Mouse (Mus musculus) liver, adult (tissue): ENCODE measurements around the gene Msi2.

Source experiments
- GATA4 ChIP-seq: IDR thresholded peaks from 2 replicates; pipeline ENCODE4 v1.6.1; 2014; ENCODE audit warnings: mild to moderate bottlenecking, low read length; ENCODE audit not compliant: insufficient replicate concordance

The Msi2 gene

DNA sequence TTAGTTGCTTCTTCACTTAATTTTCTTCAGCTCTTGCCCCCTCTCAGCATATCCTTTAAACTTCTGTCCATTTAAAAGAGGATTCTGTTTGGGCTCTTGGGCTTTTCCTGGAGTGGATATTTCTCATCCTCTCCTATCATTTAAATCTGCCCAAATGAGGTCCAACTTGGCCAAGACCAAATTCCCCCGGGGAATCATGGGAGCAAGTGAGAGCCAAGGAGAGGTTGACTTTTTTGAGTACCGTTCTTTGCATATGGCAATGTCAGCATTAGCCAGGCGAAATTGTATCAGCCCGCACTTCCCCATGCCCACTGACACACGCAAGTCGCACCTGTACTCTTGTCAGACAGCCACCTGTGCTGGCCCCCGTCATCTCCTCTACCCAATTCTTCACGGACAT lies 386.6 kb downstream of the Msi2 start:
- TF ChIP-seq GATA4, result no peak

DNA sequence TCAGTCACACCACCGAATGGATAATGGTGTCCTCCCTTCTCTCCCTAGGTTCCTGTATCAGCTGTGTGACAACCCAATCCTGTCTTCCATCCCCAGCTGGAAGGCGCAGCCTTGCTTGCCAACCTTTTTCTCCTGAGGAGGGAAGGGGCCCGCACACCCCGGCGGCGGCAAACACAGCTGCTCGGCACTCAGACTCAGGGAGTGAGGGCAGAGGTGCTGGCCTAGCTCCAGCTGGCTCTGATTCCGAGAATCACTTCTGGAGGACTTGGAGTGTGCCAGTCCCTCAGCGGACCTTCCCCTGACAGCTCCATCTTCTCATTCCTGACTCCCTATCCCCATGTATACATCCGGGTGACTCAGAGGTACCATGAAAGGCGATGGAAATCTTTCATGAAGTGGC lies 387.5 kb downstream of the Msi2 start:
- no peak for TF ChIP-seq GATA4

DNA sequence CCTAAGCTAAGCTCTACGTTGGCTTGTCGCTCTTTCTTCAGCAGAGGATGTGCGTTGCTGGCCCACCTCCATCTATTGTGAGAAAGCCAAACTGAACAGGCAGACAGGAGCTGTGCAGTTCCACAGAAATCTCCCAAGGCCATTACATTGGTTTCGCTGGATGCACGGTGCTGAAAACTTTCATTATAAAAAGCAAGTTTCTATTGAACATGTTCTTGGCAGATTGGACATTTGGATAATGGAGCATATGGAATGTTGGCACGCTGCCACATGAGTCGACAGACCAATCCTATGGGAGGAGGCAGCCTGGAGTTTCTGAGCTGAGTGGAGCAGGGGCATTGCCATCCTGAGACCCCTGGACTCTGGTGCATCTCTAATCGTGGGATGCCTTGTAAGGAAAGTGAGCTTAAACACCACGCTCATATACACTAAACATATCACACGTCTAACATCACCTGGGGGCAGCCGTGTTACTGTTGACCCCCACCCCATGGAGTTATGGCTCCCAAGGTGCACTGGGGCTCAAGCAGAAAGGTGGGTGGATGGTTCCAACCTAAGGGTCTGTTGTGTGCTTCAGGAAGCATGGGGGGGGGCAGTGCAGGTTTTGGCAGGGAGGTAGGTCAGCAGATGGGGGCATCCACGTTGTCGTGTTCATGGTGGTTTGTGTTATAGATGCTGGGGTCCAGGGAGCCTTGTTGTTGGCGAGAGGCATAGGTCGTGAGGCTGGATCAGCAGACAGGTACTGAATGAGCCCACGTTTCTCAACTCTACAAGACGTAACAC lies 389.3 kb downstream of the Msi2 start:
- no peak for TF ChIP-seq GATA4

DNA sequence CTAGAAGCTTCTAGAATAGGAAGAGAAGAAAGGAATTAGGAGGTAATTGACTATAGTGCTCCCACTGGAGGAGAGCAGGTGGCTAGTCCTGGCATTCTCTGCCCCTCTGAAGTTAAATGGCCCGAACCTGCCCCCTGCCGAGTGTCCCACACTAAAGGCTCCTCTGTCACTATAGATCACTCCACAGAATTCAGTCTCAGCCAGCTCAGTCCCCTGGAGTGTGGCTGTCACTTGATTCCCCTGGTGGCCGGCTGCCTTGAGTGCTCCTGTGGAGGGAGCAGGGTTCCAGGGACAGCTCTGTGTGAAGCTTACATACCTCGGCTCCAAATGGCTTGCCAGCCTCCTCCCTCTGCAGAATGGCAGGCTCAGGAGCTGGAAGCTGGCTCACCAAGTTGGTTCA lies 391.3 kb downstream of the Msi2 start:
- no peak for TF ChIP-seq GATA4

DNA sequence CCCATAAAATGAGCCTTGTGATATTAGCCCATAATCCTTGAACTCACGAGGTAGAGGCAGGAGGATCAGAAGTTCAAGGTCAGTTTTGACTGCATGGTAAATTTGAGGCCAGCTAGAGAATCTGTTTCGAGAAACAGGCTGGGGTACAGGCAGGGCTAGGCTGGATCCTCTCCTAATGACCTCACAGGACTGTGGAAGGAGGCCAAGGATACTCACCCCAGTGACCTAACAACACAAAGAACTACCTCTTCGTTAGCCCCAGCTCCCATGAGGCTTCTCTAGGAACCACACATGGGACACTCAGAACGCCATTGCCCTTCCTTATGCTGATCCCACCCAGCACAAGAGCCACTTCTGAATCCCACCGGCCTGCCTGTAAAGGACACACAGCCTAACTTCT lies 399.5 kb downstream of the Msi2 start:
- no peak for TF ChIP-seq GATA4

DNA sequence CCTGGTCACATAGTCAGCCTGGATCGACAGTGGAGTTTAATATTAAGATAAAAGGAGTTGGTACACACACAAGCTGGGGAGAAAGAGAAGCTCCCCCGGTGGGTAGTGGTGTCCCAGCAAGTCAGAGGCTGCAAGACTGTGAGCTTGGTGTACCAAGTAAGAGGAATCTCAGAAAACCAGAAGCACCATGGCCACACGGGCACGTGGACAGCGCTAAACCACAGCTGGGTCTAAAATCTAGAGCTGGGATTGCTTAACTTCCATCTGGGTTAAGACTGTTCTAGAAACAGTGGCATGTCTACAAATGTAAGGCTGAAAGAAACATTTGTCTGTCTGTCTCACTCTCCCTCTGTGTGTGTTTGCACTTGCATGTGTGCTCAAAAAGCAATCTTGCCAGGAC lies 402.9 kb downstream of the Msi2 start:
- no peak for TF ChIP-seq GATA4

DNA sequence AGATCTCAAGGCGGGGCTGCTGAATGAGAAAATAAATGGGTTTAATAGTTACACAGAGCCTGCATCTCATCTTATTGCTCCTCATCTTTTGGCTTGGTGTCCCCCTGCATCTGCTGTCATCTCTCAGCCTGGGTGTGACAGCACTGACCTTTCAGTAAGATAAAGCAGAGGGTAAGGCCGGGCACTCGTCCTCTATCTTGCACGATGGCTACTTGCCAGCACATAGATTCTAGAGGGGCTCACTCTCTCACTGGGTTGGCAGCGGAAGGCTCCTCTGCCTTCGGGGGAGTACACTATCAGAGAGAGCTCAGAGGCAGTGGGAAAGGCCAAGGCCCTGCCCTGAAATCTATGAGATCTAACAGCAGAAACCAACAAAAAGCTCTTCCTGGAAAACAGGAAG lies 403.8 kb downstream of the Msi2 start:
- peak; percentile 18; the same call in 1 of the 2 replicates for TF ChIP-seq GATA4

DNA sequence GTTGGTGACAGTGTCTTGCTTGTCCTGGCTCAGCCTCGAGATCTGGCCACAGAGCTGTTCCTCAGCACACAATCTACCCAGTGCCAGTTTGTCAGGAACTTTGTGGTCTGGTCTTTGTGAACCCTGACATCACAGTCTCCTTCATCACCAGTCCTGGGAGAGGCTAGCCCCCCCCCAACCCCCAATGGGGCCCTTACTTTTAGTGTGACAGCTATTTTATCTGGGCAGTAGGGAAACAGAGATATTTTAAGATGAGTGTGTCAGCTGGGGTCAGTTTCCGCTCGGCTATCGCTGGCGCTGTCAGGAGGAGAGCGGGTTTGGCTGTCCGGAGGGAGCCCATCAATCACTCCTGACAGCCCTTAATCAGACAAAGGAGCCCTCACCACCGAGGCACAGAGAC lies 404.8 kb downstream of the Msi2 start:
- TF ChIP-seq GATA4, result no peak; the same call in 1 of the 2 replicates

DNA sequence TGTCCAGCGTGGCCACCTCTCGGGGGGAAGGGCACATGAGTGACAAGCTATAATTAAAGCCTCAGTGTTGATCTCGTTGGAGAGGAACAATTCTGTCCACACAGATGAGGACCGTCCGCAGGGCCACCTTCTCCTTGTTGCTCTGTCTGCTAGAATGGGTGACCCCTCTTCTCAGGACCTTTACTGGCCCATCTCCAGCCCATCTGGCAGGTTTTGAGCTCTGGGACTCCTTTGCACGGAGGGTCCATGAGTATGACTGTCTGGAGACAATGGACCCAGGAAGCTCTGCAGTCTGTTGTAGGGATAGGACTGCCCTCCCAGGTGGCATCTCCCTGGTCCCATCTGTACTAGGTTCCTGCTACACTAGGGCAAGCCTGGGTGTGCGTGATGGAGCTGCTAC lies 406.7 kb downstream of the Msi2 start:
- TF ChIP-seq GATA4, result no peak

DNA sequence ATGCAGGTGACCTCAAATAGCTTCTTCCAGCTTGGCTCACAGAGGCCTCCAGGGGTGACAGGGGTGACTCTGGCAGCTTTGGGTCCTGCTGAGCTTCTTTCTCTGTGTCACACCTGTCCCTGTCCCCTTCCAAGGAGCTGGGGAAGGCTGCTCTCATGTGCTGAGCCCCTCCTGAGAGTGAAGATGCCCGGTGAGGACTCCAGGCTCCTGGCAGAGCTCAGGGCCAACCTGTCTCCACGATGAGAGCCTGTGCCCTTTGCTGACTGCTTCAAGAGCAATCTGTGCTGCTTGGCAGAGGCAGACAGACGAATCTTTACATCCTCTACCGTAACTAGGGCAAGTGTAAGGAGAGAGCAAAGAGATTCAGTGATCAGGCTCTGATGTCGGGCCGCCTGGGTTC lies 407.5 kb downstream of the Msi2 start:
- no peak for TF ChIP-seq GATA4

DNA sequence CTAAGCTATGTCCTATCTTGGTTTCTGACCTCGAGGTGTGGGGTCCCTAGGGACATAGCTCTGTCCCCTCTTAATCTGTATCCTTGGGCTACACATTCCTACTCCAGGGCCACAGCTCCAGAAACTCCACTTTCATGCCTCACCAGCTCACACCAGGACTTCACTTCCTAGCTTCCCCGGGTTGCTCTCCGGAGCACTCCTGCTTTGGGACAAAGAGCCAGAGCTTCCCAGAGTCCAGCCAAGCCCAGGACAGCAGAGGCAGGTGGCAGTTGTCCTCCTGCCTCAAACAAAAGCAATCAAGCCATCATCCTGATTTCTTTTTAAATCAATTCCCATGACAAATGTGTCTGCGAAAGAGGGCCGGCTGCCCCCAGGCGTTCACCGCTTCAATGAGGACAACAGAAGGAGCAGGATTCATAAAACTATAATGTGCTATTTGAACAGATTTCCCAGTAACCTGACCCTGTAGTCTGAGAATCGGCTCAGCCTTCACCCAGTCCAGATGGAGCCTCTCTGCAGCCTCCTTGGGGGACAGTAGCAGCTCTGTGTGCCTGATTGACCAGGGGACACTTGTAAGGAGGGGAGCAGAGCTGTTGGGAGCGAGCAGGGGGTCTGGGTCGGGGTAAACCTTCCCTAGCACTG lies 409.1 kb downstream of the Msi2 start:
- no peak for TF ChIP-seq GATA4

DNA sequence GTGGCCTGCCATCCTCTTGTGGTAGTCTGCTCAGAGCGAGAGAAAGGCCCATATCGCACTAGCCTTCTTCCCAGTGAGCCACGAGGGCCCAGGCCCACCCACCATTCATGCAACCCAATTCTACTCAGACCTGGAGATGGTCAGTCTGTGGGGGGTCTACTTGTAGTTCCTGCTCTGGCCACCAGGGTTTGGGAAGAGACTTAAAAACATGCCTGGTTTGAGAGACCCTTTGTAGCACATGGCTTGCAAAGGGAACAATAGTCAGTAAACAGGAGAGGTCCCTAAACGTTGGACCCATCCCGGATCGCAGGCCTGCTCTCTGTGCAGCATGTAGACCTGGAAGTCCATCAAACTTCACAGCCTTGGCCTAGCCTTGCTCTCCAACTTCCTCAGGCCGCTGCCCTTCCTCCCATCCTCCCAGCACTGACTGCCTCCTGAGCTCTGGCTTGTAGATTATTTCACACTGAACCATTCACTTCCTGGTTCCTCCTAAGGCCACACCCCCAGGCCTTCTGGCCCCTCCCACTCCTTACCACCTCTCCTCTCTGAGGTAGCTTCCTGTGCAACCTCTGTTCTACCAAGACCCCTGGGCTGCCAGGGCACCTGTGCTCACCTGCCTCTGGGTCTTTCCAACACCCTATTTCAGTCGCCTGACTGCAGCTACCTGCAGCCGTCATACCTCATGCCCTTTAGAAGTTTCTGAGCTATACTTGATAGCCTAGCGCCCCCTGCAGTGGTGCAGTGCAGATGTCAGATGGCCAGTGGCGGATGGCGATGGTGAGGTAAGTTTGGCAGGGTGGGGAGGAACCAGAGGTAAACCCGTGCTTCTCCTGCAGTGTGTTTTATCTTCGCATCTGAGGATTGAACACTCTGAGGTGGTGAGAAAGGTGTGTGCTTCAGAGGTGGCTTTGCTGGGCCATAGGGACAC lies 410.4 kb downstream of the Msi2 start:
- TF ChIP-seq GATA4, result no peak

DNA sequence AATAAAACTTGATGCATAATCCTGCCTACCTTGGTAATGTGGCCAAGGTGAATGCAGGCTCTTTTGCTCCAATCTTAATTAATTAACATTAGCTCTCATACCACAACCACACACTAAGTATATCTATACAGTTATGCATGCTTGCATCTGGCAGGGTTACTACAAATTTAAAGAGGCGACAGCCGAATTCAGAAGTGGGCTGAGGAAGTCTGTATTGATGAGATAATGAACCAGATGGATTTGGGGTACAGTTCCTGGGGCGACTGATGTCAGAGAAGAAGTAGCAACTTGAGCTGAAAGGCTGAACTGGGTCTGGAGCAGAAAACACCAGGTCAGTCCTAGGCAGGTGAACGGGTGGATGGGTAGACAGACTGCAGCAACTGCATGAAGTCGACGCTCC lies 412.6 kb downstream of the Msi2 start:
- TF ChIP-seq GATA4, result no peak

DNA sequence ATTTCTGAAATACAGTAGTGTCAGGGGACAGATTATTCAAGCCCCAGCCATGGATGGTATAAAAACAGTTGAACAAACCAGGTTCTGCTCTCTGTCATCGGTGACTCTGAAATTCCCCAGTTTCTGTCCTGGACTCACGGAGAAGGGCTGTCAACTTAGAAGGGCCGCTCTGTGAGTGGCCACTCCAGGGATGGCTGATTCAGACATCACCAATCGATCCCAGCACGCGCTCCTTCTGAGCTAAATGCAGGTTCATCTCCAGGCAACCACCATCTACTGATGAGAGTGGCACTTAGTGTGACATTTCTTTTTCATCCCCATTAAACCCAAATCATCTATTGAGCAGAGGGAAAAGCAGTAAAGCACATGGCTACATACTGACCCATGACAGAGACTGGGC lies 416.7 kb downstream of the Msi2 start:
- TF ChIP-seq GATA4, result no peak

DNA sequence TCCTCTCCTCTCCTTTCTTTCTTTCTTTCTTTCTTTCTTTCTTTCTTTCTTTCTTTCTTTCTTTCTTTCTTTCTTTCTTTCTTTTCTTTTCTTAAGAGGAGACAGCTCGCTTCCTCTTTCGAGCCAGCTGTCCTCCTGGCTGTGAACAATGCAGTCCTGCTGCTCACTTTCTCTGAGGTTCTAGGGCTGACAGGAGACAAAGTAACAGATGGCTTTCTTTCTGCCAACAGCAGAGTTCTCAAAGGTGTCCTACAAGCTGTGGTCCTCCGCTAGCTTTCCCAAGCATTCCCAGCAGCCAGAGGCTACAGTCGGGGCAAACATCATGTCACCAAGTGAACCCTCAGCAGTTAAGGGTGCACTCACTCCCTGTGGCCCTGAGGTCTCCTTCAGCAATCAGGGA lies 419.0 kb downstream of the Msi2 start:
- no peak for TF ChIP-seq GATA4

DNA sequence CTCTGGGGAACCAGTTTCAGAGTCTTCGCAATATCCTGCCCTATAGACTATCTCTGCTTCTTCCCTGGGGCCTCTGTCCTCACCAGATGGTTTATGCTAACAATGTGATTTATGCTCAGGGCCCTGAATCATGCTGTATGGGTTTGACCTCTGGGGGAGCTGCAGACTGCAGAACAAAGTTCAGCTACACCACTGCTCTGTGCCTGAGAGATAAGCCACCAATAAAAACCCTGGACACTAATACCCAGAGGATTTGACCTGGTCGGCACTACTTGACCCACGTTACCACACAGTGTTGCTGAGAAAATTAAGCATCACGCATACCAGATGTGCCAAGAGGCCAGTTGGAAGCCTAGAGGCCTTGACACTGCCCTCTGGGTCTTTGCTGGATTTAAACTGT lies 420.8 kb downstream of the Msi2 start:
- TF ChIP-seq GATA4, result no peak
